Mouse (Mus musculus) hindbrain, embryonic 14.5 days (tissue): ENCODE results near the gene Prrg2. TPM values are rescaled to one million over a fixed set of nuclear protein-coding genes. Genes with fewer than 3 reads are reported as not detected.

Experiments
- ATAC-seq: fragments of 200-750 bp; cut with Nextera tagmentation; 2 replicates; pipeline ENCODE4 v1.8.0; 2017; ENCODE audit warnings: moderate number of reproducible peaks, mild to moderate bottlenecking, moderate TSS enrichment, moderate library complexity; ENCODE audit not compliant: low FRiP score
- DNase-seq: peaks from one replicate; pipeline ENCODE4 v3.0.0-alpha.2; 2015; ENCODE audit warnings: low spot score
- H3K27ac ChIP-seq: fragments of 300-500 bp; sonication (generic); 2 replicates; pipeline ENCODE4 v1.5.1; 2014; ENCODE audit warnings: mild to moderate bottlenecking, moderate library complexity
- H3K27me3 ChIP-seq: fragments of 300-500 bp; sonication (generic); 2 replicates; pipeline ENCODE4 v1.6.1; 2014; ENCODE audit warnings: mild to moderate bottlenecking, low read length, mixed read lengths; ENCODE audit not compliant: control insufficient read depth, insufficient read depth
- H3K36me3 ChIP-seq: fragments of 300-500 bp; sonication (generic); replicated peaks from 2 replicates; pipeline ENCODE4 v1.6.1; 2014; ENCODE audit not compliant: control insufficient read depth, insufficient read depth
- H3K4me1 ChIP-seq: fragments of 300-500 bp; sonication (generic); replicated peaks from 2 replicates; pipeline ENCODE4 v1.6.1; 2014; ENCODE audit warnings: antibody characterized with exemption, low read length, mixed read lengths; ENCODE audit not compliant: control insufficient read depth, insufficient read depth
- H3K4me2 ChIP-seq: fragments of 300-500 bp; sonication (generic); replicated peaks from 2 replicates; pipeline ENCODE4 v1.6.1; 2014; ENCODE audit warnings: mild to moderate bottlenecking, moderate library complexity
- H3K4me3 ChIP-seq: fragments of 300-500 bp; sonication (generic); replicated peaks from 2 replicates; pipeline ENCODE4 v1.5.1; 2014; ENCODE audit warnings: mild to moderate bottlenecking, low read length
- H3K9ac ChIP-seq: fragments of 300-500 bp; sonication (generic); 2 replicates; pipeline ENCODE4 v1.6.1; 2014
- H3K9me3 ChIP-seq: fragments of 300-500 bp; sonication (generic); 2 replicates; pipeline ENCODE4 v1.6.1; 2016; ENCODE audit warnings: low read length; ENCODE audit not compliant: control insufficient read depth
- WGBS: fragments of 180-500 bp; shearing (Covaris S2); extraction: QIAGEN DNeasy Blood & Tissue Kit; methylation state at CpG from one replicate; pipeline ENCODE4 v1.1.7; 2014; 5-methylcytosine and 5-hydroxymethylcytosine counted together
- polyA plus RNA-seq: library from polyadenylated mRNA; unstranded; fragments of >200 nt; fragmentation: Nextera tagmentation; extraction: Ambion mirVana; gene quantifications from 2 replicates; pipeline ENCODE4 v1.2.1, GENCODE M21; 2014

Gene Prrg2
- polyA plus RNA-seq, 1 experiment from 2014 or later = 12.8 TPM

DNA sequence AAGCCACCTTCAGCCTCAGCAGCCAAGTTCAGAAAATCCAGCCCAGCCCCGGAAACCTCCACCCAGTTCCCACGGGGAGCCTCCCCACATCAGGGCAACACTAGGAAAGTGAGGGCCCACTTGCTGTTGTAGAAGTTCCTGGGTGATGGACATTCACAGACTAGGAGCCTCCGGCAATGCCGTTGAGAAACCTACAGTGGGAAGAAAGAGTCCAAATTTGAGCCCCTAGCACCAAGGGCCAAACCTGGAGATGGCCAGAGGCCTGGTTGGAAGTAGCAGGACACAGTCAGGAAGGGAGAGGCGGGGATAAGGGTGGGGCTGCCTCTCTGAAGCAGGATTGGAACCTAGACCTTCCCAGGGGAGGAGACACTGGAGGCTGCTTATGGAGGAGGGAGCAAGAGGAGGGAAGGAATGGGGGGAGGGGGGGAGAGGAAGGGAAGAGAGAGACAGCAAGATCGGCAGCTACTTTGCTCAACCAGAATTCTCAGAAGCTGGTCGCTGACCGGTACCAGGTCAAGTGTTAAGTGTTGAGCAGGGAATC lies 43.4 kb downstream of the Prrg2 start:
- no peak overlapping the region for H3K27ac ChIP-seq
- WGBS = 43% methylated on average over 8 of the region's 8 CpGs
- DNase-seq (no peak), ATAC-seq (no peak)
- H3K4me3 ChIP-seq = no peak overlapping the region
- H3K36me3 ChIP-seq = no peaks in the 10 kb centered on the region
- no peaks in the 10 kb centered on the region for H3K27me3 ChIP-seq
- H3K9ac ChIP-seq = no peak overlapping the region
- H3K4me1 ChIP-seq = peaks cover 21% of the 10 kb centered on the region
- H3K9me3 ChIP-seq = no peaks in the 10 kb centered on the region
- H3K4me2 ChIP-seq = peak overlapping the region; percentile 63

- peak; percentile 84 for ATAC-seq
These were observed 45.0 kb downstream of the Prrg2 start, which contains the start of gene Rras for GRCm38 (mm10) chr7:45017242-45018061. Gene Rras (plus strand): TSS chr7:45017961.

GRCm38 (mm10) chr7:45016761-45017160 lies 45.7 kb downstream of the Prrg2 start:
- Histone ChIP-seq H3K27ac (peak overlapping the region; percentile 80), H3K4me1 (peaks cover 21% of the 10 kb centered on the region), H3K4me2 (peak overlapping the region; percentile 63), H3K4me3 (peak overlapping the region; percentile 95), H3K9ac (peak overlapping the region; percentile 44), H3K36me3 (peaks cover 20% of the 10 kb centered on the region), H3K27me3 (no peaks in the 10 kb centered on the region), H3K9me3 (no peaks in the 10 kb centered on the region)
- DNase-seq (no peak), ATAC-seq (no peak)
- 7% methylated on average over 4 of the region's 4 CpGs for WGBS

More at GRCm38 (mm10) chr7:45017242-45018061, 45.0 kb downstream of the Prrg2 start, which contains the start of gene Rras:
- peak within 1 kb of the TSS; percentile 80 for H3K27ac ChIP-seq
- H3K36me3 ChIP-seq = peaks cover 13% of the 10 kb centered on the region
- H3K4me2 ChIP-seq = peak within 1 kb of the TSS; percentile 63
- no peaks in the 10 kb centered on the region for H3K9me3 ChIP-seq
- WGBS = under 1% methylated on average over 36 of the region's 36 CpGs
- peak within 1 kb of the TSS; percentile 95 for H3K4me3 ChIP-seq
- H3K27me3 ChIP-seq = no peaks in the 10 kb centered on the region
- DNase-seq = peak; percentile 82
- peak within 1 kb of the TSS; percentile 51 for H3K9ac ChIP-seq
- H3K4me1 ChIP-seq = peaks cover 21% of the 10 kb centered on the region

DNA sequence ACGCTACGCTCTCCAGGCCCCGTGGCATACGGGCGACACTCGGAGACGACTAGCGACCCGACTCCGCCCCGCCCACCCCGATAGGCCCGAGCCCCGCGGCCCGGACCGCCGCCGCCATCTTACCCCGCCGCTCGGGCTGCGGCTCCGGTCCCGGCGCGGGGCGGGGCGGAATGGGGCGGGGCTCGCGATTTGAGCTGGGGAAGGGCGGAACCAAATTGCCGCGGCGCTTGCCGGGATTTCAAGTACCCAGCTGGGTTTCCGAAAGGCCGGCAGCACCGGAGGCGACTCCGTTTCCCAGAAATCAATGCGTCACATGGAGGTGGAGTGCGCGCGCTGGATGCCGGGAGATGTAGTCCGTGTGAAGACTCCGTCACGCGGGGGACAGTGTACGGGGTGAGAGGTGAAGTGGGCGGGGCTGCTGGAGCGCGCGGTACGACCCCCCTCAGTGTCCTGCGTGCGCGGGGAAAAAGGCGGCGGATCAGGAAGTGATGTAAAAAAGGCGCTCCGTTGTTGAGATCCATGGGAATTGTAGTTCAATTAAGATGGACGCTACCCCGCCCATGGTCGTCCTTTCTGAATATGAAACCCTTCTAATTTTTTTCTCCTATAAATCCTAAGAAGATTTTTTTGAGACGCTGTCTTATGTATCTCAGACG lies 46.4 kb downstream of the Prrg2 start, which contains the start of gene Scaf1:
Gene Scaf1, minus strand, starts transcription at position 407 of the 656 bp plus-strand sequence.
- no peaks in the 10 kb centered on the region for H3K9me3 ChIP-seq
- peak within 1 kb of the TSS; percentile 94 for H3K9ac ChIP-seq
- H3K4me3 ChIP-seq = peak within 1 kb of the TSS; percentile 95
- peaks cover 21% of the 10 kb centered on the region for H3K4me1 ChIP-seq
- DNase-seq (peak; percentile 99), ATAC-seq (peak; percentile 94)
- peaks cover 27% of the 10 kb centered on the region for H3K36me3 ChIP-seq
- H3K4me2 ChIP-seq = peak within 1 kb of the TSS; percentile 95
- no peaks in the 10 kb centered on the region for H3K27me3 ChIP-seq
- WGBS = 2% methylated on average over 57 of the region's 69 CpGs
- H3K27ac ChIP-seq = peak within 1 kb of the TSS; percentile 83

- peak overlapping the region; percentile 95 for H3K4me3 ChIP-seq
- no peaks in the 10 kb centered on the region for H3K27me3 ChIP-seq
- H3K9ac ChIP-seq = peak overlapping the region; percentile 94
- no peak for DNase-seq
- peak overlapping the region; percentile 95 for H3K4me2 ChIP-seq
- peaks cover 21% of the 10 kb centered on the region for H3K4me1 ChIP-seq
- H3K9me3 ChIP-seq = no peaks in the 10 kb centered on the region
- peaks cover 33% of the 10 kb centered on the region for H3K36me3 ChIP-seq
- peak overlapping the region; percentile 83 for H3K27ac ChIP-seq
- WGBS = 3% methylated on average over 20 of the region's 20 CpGs
- ATAC-seq = no peak
These were observed 47.0 kb downstream of the Prrg2 start for GRCm38 (mm10) chr7:45015344-45015956.

GRCm38 (mm10) chr7:45014096-45014451 lies 48.4 kb downstream of the Prrg2 start:
- WGBS = 93% methylated on average over 3 of the region's 3 CpGs
- H3K36me3 ChIP-seq = peaks cover 47% of the 10 kb centered on the region
- ATAC-seq = no peak
- H3K4me3 ChIP-seq = no peak overlapping the region
- peaks cover 21% of the 10 kb centered on the region for H3K4me1 ChIP-seq
- H3K9ac ChIP-seq = no peak overlapping the region
- H3K4me2 ChIP-seq = no peak overlapping the region
- no peak for DNase-seq
- H3K27ac ChIP-seq = no peak overlapping the region
- no peaks in the 10 kb centered on the region for H3K27me3 ChIP-seq
- H3K9me3 ChIP-seq = no peaks in the 10 kb centered on the region

GRCm38 (mm10) chr7:45013366-45014095 lies 48.9 kb downstream of the Prrg2 start:
- Histone ChIP-seq H3K9ac (no peak overlapping the region), H3K4me3 (no peak overlapping the region), H3K36me3 (peaks cover 52% of the 10 kb centered on the region), H3K27me3 (no peaks in the 10 kb centered on the region), H3K4me2 (no peak overlapping the region), H3K27ac (no peak overlapping the region), H3K4me1 (peaks cover 21% of the 10 kb centered on the region), H3K9me3 (no peaks in the 10 kb centered on the region)
- 95% methylated on average over 16 of the region's 16 CpGs for WGBS
- no peak for ATAC-seq
- no peak for DNase-seq

DNA sequence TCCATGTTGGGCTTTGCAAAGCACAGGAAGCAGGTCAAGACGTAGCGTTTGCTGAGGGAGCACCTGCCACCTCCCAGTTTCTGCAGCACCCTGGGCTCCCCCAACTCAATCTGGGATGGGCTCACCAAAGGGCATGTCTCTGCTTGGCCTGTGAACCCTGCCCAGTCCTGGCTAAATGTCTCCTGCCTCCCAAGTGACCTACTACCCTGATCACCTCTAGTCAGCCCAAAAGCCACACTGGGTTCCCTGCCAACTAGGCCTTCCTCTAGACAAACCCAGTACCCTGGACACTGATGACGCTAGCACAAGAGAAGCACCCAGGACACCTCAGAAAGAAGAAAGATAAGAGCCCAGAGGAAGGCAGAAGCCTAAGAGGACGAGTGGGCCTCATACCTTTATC lies 49.7 kb downstream of the Prrg2 start:
- Histone ChIP-seq H3K27me3 (no peaks in the 10 kb centered on the region), H3K27ac (no peak overlapping the region), H3K4me2 (no peak overlapping the region), H3K9ac (no peak overlapping the region), H3K36me3 (peaks cover 59% of the 10 kb centered on the region), H3K4me3 (no peak overlapping the region), H3K9me3 (no peaks in the 10 kb centered on the region), H3K4me1 (peaks cover 21% of the 10 kb centered on the region)
- ATAC-seq (no peak), DNase-seq (no peak)
- WGBS = 82% methylated on average over 4 of the region's 4 CpGs
